Mouse (Mus musculus) lung, postnatal 0 days (tissue): ENCODE measurements at regions not wholly inside any gene's neighbourhood (a gene's known extent, or its start where the extent isn't known, plus 50 kb on each side); places are given as distances from the start of the nearest gene placed in this dataset.
"Not testable (repeated sequence)": the region's sequence is repeated elsewhere in the genome, so short reads cannot be mapped to it uniquely, and the experiment has no call there.

Experiments
- ATAC-seq: fragments of 200-750 bp; cut with Nextera tagmentation; 2 replicates; pipeline ENCODE4 v1.8.0; 2017; ENCODE audit warnings: moderate library complexity
- DNase-seq: peaks from one replicate; pipeline ENCODE4 v3.0.0-alpha.2; 2016; ENCODE audit warnings: low spot score
- H3K27ac ChIP-seq: fragments of 300-500 bp; sonication (generic); 2 replicates; pipeline ENCODE4 v1.5.1; 2014; ENCODE audit warnings: antibody characterized with exemption, mild to moderate bottlenecking, low read length, mixed read lengths
- H3K27me3 ChIP-seq: fragments of 300-500 bp; sonication (generic); replicated peaks from 2 replicates; pipeline ENCODE4 v1.6.1; 2014; ENCODE audit warnings: low read length, mixed read lengths; ENCODE audit not compliant: insufficient read depth
- H3K36me3 ChIP-seq: fragments of 300-500 bp; sonication (generic); 2 replicates; pipeline ENCODE4 v1.6.1; 2014; ENCODE audit warnings: low read length, mixed read lengths; ENCODE audit not compliant: insufficient read depth
- H3K4me1 ChIP-seq: fragments of 300-500 bp; sonication (generic); 2 replicates; pipeline ENCODE4 v1.6.1; 2014; ENCODE audit warnings: antibody characterized with exemption, low read depth, low read length, mixed read lengths; ENCODE audit not compliant: insufficient read depth
- H3K4me2 ChIP-seq: fragments of 300-500 bp; sonication (generic); replicated peaks from 2 replicates; pipeline ENCODE4 v1.6.1; 2014; ENCODE audit warnings: low read depth, mild to moderate bottlenecking, low read length, moderate library complexity, mixed read lengths
- H3K4me3 ChIP-seq: fragments of 300-500 bp; sonication (generic); 2 replicates; pipeline ENCODE4 v1.5.1; 2014; ENCODE audit warnings: low read depth, low read length
- H3K9ac ChIP-seq: fragments of 300-500 bp; sonication (generic); replicated peaks from 2 replicates; pipeline ENCODE4 v1.6.1; 2014; ENCODE audit warnings: low read depth, mild to moderate bottlenecking
- H3K9me3 ChIP-seq: fragments of 300-500 bp; sonication (generic); 2 replicates; pipeline ENCODE4 v1.6.1; 2016; ENCODE audit warnings: low read length, mixed read lengths
- CTCF ChIP-seq: IDR thresholded peaks from 2 replicates; pipeline ENCODE4 v1.5.1; 2016; ENCODE audit warnings: antibody characterized with exemption, mild to moderate bottlenecking
- EP300 ChIP-seq: IDR thresholded peaks from 2 replicates; pipeline ENCODE4 v1.6.1; 2016; ENCODE audit warnings: antibody characterized with exemption, mild to moderate bottlenecking, control low read depth
- WGBS: fragments of 180-500 bp; shearing (Covaris S2); extraction: QIAGEN DNeasy Blood & Tissue Kit; methylation state at CpG from one replicate; pipeline ENCODE4 v1.1.7; 2014; 5-methylcytosine and 5-hydroxymethylcytosine counted together

GRCm38 (mm10) chr17:4620361-4620760, 373.8 kb upstream of the Arid1b start:
- no peak overlapping the region for H3K9ac ChIP-seq
- H3K4me2 ChIP-seq, result no peak overlapping the region
- ATAC-seq (no peak), DNase-seq (no peak)
- H3K4me3 ChIP-seq, result no peak overlapping the region
- no peaks in the 10 kb centered on the region for H3K9me3 ChIP-seq
- TF ChIP-seq CTCF (no peak), EP300 (no peak)
- no peaks in the 10 kb centered on the region for H3K27me3 ChIP-seq
- H3K27ac ChIP-seq, result no peak overlapping the region
- H3K4me1 ChIP-seq, result no peaks in the 10 kb centered on the region
- H3K36me3 ChIP-seq, result no peaks in the 10 kb centered on the region

- H3K4me1 ChIP-seq, DNase-seq, H3K27ac ChIP-seq, H3K9me3 ChIP-seq, H3K4me3 ChIP-seq, H3K27me3 ChIP-seq, H3K36me3 ChIP-seq, H3K9ac ChIP-seq, ATAC-seq, H3K4me2 ChIP-seq: not testable (repeated sequence)
- WGBS, result 83% methylated on average over 1 of the region's 1 CpGs
Observed at GRCm38 (mm10) chr17:4626126-4626525, 368.0 kb upstream of the Arid1b start.

GRCm38 (mm10) chr17:4627542-4627941, 366.6 kb upstream of the Arid1b start:
- Histone ChIP-seq H3K4me2 (no peak overlapping the region), H3K4me1 (no peaks in the 10 kb centered on the region), H3K27ac (no peak overlapping the region), H3K9me3 (no peaks in the 10 kb centered on the region), H3K4me3 (no peak overlapping the region), H3K27me3 (no peaks in the 10 kb centered on the region), H3K36me3 (no peaks in the 10 kb centered on the region), H3K9ac (no peak overlapping the region)
- DNase-seq (no peak), ATAC-seq (no peak)
- no peak for TF ChIP-seq EP300
- no peak for TF ChIP-seq CTCF
- 73% methylated on average over 7 of the region's 7 CpGs for WGBS

GRCm38 (mm10) chr17:4631122-4631521, 363.0 kb upstream of the Arid1b start:
- no peaks in the 10 kb centered on the region for H3K9me3 ChIP-seq
- no peaks in the 10 kb centered on the region for H3K27me3 ChIP-seq
- no peak overlapping the region for H3K4me3 ChIP-seq
- no peaks in the 10 kb centered on the region for H3K4me1 ChIP-seq
- no peak overlapping the region for H3K4me2 ChIP-seq
- 75% methylated on average over 4 of the region's 4 CpGs for WGBS
- ATAC-seq, result no peak
- no peak overlapping the region for H3K27ac ChIP-seq
- no peaks in the 10 kb centered on the region for H3K36me3 ChIP-seq
- no peak for DNase-seq
- TF ChIP-seq EP300 (no peak), CTCF (no peak)
- no peak overlapping the region for H3K9ac ChIP-seq

GRCm38 (mm10) chr17:4632506-4632905, 361.6 kb upstream of the Arid1b start:
- ATAC-seq, result no peak
- TF ChIP-seq CTCF (no peak), EP300 (no peak)

DNA sequence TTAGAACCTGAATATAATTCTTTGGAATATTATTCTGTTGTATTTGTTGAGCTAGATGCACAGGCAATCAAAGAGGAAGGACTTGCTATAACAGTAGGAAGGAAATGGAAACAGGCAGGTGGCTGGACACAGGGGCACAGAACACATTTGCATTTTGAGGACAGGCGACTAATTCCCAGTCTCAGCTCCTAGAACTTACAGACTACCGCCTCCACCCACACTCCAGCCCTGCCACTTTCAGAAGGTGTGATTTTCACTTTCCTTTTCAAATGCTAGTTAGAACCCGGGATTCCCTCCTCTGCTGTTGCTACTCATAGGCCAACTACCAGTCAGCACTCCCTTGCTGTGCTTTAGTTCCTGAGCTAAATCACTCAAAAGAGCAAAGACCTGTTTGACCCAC, 360.4 kb upstream of the Arid1b start:
- Histone ChIP-seq H3K27ac (no peak overlapping the region), H3K9me3 (no peaks in the 10 kb centered on the region), H3K36me3 (no peaks in the 10 kb centered on the region), H3K9ac (no peak overlapping the region), H3K27me3 (no peaks in the 10 kb centered on the region), H3K4me3 (no peak overlapping the region), H3K4me2 (no peak overlapping the region), H3K4me1 (no peaks in the 10 kb centered on the region)
- WGBS, result 42% methylated on average over 3 of the region's 3 CpGs
- DNase-seq (no peak), ATAC-seq (no peak)
- TF ChIP-seq CTCF (no peak), EP300 (no peak)

More at GRCm38 (mm10) chr17:4632506-4632905, 361.6 kb upstream of the Arid1b start:
- Histone ChIP-seq H3K4me3 (no peak overlapping the region), H3K4me1 (no peaks in the 10 kb centered on the region), H3K27ac (no peak overlapping the region), H3K36me3 (no peaks in the 10 kb centered on the region), H3K27me3 (no peaks in the 10 kb centered on the region), H3K4me2 (no peak overlapping the region), H3K9me3 (no peaks in the 10 kb centered on the region), H3K9ac (no peak overlapping the region)
- WGBS, result 76% methylated on average over 2 of the region's 2 CpGs
- DNase-seq, result no peak

DNA sequence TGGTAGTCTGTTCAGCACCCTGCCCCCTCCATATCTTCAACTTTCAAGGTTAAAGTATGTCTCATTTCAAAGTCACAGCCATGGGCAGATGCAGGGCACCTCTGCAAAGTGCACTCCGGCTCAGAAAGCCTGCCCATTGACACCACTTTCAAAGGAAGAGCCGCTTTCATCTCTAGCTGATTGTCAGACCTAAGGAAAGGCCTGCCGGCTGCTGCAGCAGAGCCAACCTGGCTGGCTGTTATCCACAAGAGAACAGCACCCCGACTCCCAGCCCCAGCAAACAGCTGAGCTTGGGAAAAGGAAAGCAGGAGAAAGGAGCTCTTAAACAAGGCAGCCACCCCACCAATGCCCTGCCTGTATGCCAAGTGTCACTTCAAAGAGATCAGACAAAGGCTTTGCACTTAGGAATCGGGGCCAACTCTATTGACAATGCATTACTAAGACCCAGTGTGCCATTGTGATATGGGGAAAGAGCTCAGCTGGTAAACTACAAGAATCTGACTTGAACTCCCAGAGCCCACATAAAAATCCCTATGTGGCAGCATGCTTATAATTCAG, 357.3 kb upstream of the Arid1b start:
- ATAC-seq (no peak), DNase-seq (no peak)
- Histone ChIP-seq H3K27ac (no peak overlapping the region), H3K9ac (no peak overlapping the region), H3K4me2 (no peak overlapping the region), H3K36me3 (no peaks in the 10 kb centered on the region), H3K4me1 (peaks cover 4% of the 10 kb centered on the region), H3K27me3 (no peaks in the 10 kb centered on the region), H3K9me3 (no peaks in the 10 kb centered on the region), H3K4me3 (no peak overlapping the region)
- TF ChIP-seq EP300 (no peak), CTCF (no peak)
- 33% methylated on average over 5 of the region's 5 CpGs for WGBS
